Mouse (Mus musculus): ENCODE results near the gene Gpr146.
"Not testable (repeated sequence)": the region's sequence is repeated elsewhere in the genome, so short reads cannot be mapped to it uniquely, and the experiment has no call there.

Gpr146 gene

DNA sequence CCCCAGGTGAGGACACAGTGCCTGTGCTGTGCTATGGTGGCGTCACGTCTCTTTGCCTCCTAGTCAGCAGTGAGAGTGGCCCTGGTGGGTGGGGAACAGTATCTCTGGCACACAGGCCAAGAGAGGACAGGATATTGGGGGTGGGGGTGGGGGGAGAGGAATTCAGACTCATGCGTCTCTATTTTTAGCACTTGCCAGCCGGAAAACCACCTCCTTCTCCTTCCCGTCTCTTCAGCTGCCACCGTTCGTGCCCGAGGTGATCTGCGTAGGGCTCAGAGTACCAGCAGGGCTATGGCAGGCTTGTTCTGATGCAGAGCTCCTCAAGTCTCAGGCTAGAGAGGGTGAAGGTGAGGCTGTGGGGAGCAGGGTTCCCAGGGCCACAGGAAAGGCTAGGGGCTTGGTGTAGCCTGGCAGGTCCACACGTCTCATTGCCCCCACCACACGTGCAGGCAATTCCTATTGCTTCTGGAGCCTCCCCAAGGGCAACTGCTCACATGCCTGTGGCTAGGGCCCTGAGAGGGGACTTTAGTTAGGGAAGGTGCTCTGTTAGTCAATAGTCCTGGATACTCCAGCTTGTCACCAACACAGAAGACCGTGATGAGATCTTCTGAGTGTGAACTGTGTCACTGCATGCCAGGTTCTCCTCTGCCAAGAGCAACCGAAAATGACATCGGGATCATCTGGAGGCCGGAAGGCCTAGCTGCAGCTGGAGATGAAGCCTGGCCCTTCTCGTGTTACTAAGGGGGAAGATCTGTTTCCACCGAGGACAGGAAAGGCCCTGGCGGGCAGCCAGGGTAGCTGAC, at the start of gene Gpr146:
Gene Gpr146, plus strand, starts transcription at position 230 of the 803 bp plus-strand sequence.
- DNase-seq (ENCODE audit: inconsistent ontology term): peak; percentile 63

DNA sequence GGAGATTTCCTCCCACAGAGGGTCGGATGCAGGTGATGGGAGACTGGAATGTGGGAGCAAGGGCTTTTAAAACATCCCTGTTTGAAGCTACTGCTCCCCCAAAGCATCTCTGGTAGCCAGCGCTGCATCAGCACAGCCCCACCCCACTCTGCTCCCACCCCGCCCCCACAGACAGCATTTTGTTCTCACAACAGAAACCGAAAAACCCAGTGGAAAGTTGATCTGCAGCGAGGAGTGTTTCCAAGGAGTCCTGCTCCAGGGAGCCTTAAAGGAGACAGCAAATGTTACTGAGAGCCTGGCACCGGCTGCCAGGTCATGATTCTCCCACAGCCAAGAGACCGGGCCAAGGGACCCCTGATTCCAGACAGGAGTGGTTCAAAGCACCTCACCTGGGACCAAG, 46.7 kb upstream of the Gpr146 start:
- DNase-seq (ENCODE audit: inconsistent ontology term): no peak

GRCm38 (mm10) chr5:139331742-139332141, 45.8 kb upstream of the Gpr146 start:
- peak; percentile 43 for DNase-seq (ENCODE audit: inconsistent ontology term)

GRCm38 (mm10) chr5:139332590-139333272, 44.8 kb upstream of the Gpr146 start:
- DNase-seq (ENCODE audit: inconsistent ontology term): no peak

DNA sequence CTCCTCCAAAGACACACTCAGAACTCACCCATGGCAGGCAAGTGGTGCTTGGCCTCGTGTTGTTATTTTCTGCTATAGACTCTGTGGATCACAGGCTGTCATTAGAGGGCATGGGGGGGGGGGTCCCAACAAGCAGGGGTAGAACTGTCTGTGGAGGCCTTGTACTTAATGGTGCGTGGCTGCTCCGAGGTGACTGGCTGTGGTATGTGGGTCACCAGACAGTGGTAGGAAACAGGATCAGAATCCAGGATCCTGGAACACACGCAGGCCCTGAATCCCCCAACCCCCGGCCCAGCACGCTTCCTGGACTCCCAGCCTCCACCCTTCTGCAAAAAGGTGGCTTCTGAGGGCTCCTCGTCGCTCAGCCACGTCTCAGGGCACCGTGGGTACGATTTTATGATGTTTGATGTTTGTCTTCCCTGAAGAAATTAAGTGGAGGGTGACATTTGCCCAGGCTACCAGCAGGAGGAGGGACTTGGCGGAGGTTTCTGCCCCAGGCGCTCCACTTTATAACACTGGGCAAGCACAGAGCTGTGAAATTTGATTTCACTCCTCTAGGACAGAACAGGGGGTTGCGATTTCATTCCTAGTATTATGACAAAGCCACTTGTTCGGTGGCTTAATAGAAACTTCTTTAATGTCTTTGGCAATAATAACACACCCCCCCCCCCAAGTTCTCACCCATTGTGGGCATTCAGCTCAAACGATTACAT, 44.0 kb upstream of the Gpr146 start:
- no peak for DNase-seq (ENCODE audit: inconsistent ontology term)

- not testable (repeated sequence) for DNase-seq (ENCODE audit: inconsistent ontology term)
These were observed 43.1 kb upstream of the Gpr146 start for GRCm38 (mm10) chr5:139334394-139334793.

GRCm38 (mm10) chr5:139335634-139336033, 41.9 kb upstream of the Gpr146 start:
- no peak for DNase-seq (ENCODE audit: inconsistent ontology term)

DNA sequence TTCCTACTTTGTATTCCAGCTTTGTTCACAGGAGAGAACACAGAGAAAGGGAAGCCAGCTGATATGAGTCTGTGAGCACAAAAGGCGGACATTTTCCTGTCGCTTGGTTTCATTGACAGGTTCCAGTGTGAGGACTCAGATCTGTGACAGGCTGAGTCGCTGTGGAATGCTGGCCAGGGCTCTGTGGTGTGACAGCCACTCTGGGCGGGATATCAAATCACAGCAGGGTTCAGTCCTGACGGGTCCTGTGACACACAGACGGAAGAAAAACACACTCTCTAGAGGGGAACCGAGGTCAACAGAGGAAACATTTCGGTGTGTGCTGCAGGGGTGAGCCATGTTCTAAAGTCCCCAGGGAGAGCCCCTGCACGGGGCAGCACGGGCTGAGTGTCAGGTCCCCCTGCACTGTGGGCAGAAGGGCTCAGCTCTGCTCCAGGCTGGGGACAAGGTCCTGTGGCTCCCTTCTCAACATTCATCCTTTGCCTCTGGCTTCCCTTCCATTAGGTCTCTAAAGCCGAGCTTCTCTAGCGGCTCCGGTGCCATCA, 39.6 kb upstream of the Gpr146 start:
- peak; percentile 71 for DNase-seq (ENCODE audit: inconsistent ontology term)

- no peak for DNase-seq (ENCODE audit: inconsistent ontology term)
These were observed 39.1 kb upstream of the Gpr146 start for GRCm38 (mm10) chr5:139338403-139338802.

DNA sequence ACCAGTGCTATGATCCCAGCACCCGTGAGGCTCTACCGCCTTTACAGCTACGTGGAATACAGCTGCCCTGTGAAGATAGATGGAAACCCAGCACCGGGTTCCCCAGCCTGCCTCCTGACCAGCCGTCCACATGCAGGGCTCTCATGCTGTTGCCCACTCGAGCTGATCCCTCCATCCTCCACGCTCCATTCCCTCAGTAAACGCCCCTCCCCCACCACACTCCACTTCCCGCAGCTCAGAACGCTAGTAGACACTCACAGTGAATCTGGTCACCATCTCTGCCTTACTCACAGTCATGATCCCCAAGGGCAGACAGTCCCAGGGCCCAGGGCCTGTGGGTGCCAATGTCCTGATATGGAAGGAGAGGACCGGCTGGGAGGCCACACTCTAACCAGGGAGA, 38.6 kb upstream of the Gpr146 start:
- no peak for DNase-seq (ENCODE audit: inconsistent ontology term)

DNA sequence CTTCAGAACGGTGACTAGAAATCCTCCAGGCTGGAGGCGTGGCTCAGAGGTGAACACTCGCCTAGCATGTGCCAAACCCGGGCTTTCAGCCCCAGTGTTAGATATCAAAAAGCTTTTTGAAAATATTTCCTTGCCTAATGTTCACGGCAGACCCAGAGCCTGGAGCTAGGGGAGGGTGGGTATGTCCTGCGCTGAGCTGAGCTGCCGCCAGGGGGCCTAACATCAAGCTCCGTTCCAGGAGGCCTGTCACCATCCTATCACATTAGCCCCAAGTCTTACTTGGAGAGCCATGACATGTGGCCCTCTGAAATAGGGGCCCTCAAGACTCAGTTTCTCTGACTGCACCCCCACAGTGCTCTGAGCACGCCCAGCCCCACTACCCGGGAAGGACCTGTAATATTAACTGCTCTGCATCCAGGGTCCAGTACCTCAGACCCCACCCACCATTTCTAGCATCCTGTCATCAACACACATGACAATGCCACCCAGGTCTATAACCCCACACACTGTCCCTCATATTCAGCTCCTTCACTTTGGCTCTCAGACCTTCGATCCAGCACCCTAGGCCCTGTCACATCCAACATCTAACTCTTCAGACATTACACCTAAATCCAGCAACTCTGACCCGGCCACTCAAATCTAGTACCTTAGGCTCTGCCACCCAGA, 33.3 kb upstream of the Gpr146 start:
- DNase-seq (ENCODE audit: inconsistent ontology term): peak; percentile 84

- DNase-seq (ENCODE audit: inconsistent ontology term): peak; percentile 96
These were observed 32.7 kb upstream of the Gpr146 start for GRCm38 (mm10) chr5:139344687-139345363.

DNA sequence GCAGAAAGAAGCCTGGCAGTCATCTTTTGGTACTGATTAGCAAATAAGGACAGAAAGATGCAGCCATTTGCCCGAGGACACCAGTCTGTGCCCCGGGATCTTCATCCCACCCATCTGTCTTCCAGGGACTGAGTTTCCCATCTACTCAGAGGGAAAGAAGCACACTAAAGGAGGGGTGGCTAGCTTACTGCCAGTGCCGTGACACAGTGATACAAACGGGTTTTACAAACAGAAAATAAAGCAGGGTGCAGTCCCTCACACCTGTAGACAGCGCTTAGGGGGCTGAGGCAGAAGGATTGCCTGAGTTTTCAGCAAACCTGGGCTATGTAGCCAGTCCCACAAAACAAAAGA, 32.2 kb upstream of the Gpr146 start:
- DNase-seq (ENCODE audit: inconsistent ontology term): no peak

DNA sequence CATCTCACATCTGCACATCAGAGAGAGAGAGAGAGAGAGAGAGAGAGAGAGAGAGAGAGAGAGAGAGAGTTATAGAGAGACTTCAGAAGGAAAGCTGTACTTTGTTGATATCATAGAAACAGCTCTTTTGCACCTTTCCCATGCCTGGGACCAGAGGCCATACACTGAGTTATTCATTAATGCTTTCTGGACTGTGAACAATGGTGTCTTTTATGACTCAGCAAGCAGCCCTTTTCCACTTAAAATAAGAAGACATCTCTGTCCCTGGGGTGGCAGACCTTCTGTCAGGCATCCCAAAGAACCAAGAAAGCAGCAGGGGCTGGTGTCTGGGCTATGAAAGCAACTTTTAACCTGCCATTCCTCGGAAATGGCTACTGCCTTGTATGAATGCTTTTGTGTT, 30.3 kb upstream of the Gpr146 start:
- no peak for DNase-seq (ENCODE audit: inconsistent ontology term)

DNA sequence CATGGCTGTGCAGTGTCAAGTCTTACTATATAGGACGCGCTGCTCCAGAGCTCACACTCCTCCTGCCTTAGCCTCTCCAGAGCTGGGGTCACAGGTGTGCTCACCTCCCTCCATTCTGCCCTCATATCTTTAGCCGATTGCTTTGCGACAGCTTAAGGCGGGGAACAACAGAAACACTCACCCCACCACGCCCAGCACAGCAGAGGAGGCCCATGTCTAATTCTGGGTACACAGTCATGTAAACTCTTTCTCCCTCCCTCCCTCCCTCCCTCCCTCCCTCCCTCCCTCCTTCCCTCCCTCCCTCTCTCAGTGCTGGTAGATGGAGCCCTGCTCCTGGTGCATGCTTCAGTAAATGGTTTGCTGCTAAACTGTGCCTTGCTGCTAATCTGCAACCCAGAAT, 27.8 kb upstream of the Gpr146 start:
- DNase-seq (ENCODE audit: inconsistent ontology term): no peak

- no peak for DNase-seq (ENCODE audit: inconsistent ontology term)
These were observed 26.4 kb upstream of the Gpr146 start, which contains the start of gene Cox19 for GRCm38 (mm10) chr5:139351134-139351533. Cox19 (minus strand) TSS chr5:139351418.

DNA sequence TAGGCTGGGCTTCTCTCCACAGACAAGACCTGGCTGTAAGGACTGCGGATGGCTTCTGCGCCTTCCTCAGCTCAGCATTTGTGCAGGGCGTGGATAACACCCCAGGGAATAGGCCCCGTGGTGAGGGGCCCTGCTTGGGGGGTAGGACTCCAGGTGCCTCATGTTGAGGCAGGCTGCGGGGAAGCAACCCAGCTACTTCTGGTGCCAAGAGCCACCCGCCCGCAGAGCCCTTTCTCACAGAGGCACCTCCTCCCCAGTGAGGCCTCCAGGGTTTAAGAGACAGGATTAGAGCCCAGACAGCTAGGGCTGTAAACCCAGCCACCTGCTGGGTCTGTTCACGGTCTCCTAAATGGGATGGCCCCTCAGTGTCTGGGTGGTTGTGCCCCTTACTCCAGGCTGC, 25.9 kb upstream of the Gpr146 start:
- DNase-seq (ENCODE audit: inconsistent ontology term): no peak

DNA sequence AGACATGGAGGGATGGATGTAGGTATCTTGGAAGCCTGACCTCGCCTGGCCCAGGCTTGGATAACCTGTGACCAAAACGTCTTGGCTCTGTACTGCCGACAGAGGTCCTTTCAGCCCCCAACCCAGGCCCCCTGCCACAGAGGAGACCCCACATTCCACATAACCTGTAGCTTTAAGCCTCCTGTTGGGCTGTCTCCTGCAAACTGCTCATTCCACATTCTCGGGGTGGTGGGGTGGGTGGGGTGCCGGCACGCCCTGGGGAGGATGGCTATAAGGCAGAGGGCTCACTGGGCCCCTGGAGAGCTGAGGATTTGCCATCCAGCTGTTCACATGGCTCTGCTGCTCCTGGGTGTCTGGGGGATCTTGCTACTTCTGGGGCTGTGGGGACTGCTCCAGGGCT, 25.2 kb upstream of the Gpr146 start, which contains the start of gene Cyp2w1:
Gene Cyp2w1, plus strand, starts transcription at position 301 of the 400 bp plus-strand sequence.
- DNase-seq (ENCODE audit: inconsistent ontology term): no peak

DNA sequence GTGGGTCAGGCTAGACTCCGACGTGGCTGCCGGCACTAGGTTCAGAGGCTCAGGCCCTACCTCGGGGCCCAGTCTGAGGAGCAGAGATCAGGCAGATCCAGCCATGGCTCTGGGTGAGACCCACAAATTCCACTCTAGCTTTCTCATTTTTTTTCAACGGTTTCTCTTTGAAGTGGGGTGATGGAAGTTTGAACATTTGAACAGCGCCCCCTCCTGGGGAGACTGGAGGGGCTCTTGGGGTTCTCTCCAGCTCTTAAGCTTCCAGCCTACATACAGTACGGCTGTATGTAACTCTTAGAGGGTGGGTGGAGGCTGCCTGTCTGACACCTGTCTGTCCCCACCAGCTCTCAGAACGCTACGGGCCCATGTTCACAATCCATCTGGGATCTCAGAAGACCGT, 24.0 kb upstream of the Gpr146 start:
- no peak for DNase-seq (ENCODE audit: inconsistent ontology term)

GRCm38 (mm10) chr5:139353946-139354345, 23.6 kb upstream of the Gpr146 start:
- no peak for DNase-seq (ENCODE audit: inconsistent ontology term)

GRCm38 (mm10) chr5:139355235-139355772, 22.2 kb upstream of the Gpr146 start:
- DNase-seq (ENCODE audit: inconsistent ontology term): peak; percentile 72
